Mouse (Mus musculus) adrenal gland, adult 8-10 months (tissue): ENCODE data around the gene Dok7. TPM values are rescaled to one million over a fixed set of nuclear protein-coding genes. Genes with fewer than 3 reads are reported as not detected.

Source experiments
- DNase-seq: peaks from one replicate; pipeline ENCODE4 v3.0.0; 2022
- total RNA-seq, 4 experiments: library from RNA; stranded (reverse); gene quantifications; 2 replicates each; pipeline ENCODE4 v1.2.4; 2022

The Dok7 gene
- 10 to 100 TPM in 2 of 4 experiments, 1 to 10 TPM in 2; 4.5 to 25.5 (median 15.6) TPM for total RNA-seq

DNA sequence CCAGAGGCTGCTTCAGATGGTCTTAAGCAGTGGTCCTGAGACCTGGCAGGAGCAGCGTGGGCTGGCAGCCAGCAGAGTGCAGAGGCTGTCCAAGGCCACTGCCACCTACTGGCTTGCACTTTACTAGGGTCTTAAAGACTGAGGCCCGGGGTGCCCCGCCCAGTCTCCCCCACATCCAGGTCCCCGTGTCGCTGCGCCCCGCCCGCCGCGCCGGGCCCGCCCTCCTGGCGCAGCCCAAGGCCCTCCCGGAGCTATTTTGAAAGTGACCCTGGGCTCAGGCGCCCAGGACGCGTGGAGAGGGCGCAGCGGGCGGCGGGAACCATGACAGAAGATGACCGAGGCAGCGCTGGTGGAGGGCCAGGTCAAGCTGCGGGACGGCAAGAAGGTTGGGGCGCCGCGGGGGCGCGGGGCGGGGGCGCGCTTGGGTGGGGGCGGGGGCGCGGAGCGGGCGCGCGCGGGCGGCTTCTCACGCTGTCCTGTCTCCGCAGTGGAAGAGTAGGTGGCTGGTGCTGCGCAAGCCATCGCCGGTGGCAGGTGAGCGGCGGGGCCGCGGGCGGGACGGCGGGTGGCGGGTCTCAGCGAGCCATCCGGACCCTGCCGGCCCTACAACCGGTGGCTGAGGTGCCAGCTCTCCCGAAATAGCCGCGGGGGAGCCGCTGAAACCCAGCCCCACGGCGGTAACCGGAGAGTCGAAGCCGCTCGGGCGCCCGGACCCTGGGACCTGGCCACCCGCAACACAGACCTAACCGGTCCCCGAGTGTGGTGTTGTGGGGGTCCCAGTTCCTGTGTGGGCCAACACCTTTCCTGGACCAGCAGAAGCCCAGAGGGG is at the start of gene Dok7:
Dok7 (plus strand) TSS at position 163 of the 829 bp plus-strand sequence.
- DNase-seq: peak; percentile 64

DNA sequence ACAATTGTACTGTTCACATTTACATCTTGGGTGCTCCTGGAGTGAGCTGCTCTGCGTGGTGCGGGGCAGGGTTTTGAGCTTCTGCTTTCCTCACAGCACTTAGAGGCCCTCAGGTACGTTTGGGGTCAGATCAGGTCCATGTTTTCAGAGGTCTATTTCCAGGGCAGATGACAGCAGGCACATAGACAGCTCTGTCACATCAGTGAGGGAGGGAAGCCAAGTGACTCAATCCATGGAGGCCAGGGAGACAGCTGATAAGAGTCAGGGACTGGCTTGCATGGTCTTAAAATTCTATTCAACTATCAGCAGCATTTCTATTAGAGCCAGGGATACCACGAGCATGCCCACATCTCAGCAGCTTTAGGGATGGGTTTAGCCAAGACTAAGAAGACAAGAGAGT is 47.4 kb upstream of the Dok7 start:
- DNase-seq: peak; percentile 55

DNA sequence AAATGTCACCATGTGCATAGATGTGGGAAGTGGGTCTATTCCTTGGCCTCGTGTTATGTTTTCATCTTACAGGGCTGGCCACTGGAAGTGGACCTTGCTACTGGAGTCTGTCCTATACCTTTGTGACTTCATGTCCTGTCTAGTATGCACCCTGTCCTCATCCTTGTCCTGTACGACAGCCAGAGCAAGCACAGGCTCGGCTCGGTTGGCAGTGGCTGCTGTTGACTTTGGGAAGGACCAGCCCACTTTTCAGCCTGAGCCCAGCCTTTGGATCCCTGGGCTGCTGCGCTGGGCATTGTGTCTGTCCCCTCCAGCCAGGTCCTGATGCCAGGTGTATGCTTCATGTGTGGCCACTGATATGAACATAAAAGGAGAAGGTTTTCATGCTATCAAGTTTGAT is 45.9 kb upstream of the Dok7 start:
- DNase-seq: no peak

DNA sequence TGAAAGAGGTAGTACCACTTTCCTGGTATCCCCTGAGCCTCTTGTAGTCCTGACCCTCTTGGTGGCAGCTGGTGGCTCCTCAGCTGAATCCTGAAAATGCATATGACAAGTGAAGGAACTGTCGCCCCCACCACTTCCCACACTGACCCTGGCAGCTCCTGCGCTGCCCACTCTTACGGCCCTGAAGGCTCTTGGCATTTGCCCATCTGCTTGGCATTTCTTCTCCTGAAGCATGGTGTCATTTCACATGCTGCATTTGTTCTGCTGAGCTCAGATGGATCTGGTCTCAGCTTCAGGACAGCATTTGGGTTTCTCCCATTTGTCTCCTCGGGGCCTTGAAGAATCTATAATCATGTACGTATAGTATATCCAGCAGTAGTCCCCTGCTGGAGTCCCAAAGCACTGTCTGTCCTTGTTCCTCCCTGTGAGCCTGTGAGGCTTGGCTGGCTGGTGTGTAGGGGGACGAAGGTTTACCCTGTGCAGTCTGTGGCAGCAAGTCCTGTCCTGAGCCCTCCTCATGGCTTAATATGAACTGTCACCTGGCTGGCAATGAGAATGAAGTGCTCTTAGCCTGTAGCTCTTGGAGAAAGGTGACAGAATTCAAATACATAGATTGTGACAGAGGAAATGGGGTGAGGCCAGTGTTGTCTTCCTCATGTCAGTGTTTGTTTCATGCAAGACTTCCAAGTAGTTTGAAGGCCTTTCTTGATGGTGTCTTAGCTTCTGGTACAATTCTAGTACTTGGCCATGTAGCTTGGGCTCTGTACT is 45.2 kb upstream of the Dok7 start:
- no peak for DNase-seq

DNA sequence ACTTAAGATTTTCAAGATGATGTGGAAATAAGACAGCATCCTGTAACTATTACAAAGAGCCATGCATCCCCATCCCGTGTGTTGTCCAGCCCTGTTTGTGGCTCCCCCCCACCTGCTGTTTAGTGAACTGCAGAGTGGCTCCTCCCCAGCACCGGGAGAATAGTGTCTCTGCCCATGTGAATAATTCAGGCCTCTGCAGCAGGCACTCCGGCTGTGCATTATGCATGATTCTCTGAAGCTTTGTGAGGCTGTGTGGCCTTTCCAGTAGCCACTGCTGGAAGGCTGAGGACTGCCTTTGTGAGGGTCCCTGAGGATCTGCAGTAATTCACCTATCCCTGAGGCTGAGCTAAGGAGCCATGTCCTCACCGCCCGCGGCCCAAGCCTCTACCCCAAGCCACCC is 42.5 kb upstream of the Dok7 start:
- DNase-seq: no peak

DNA sequence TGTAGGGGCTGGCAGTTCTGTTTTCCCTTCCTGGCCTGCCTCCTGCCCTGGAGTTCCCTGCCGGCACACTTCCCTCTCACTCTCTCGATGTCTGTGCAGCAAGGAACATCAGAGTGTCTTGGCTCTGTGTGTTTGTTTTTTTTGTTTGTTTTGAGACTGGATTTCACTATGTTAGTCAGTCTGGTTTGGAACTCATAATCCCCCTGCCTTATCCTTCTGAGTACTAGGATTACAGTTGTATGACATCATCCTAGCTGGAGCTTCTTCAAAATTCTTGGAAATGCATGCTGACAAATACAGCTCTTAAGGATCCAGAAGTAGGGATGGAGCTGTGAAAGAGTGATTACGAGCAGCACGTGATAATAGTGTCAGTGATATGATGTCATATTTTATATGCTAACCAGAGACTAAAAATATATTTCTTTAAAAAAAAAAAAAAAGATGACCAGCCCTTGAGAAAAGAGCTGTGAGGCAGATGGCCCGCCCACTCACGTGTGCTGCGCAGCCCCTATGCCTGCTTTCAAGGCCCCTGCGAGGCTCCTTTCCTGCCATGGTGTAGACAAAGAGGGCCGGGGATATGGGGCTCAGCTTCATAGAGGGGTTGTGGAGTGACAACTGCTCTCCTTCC is 36.8 kb upstream of the Dok7 start:
- no peak for DNase-seq

DNA sequence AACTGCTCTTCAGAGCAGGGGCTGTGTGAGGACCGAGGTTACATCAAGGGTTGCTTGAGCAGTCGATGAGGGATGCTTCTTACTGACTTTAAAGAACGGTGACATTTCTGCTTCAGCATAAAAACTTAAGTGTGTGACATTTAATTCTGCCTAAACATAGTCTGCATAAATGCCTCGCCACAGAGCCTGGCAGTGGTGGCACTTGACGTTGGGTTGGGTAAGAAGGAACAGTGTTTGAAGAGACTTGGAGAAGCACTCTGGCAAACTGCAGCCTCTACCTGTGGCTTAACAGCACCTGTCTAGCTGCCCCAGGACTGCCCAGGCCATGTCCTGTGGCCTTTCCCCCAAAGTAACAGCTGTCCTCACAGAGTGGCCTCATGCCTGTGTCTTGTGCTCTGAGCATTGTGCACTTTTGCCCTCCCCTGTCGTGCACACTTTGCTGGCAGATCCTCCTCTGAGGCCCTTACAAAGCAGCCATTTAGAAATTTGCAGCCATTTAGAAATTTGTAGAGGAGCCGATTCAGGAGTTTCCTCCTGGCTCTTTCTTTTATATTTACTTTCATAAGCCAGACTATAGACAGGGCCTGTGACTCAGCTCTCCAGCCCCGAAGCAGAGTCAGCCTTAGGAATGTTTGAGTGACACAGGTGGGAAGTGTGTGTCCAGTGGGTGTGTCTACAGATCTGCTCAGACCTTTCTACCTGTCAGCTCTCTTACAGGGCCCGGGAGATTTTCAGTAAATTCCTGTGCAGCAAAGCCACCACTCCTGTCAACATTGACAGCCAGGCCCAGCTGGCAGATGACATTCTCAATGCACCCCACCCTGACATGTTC is 35.9 kb upstream of the Dok7 start:
- DNase-seq: no peak

DNA sequence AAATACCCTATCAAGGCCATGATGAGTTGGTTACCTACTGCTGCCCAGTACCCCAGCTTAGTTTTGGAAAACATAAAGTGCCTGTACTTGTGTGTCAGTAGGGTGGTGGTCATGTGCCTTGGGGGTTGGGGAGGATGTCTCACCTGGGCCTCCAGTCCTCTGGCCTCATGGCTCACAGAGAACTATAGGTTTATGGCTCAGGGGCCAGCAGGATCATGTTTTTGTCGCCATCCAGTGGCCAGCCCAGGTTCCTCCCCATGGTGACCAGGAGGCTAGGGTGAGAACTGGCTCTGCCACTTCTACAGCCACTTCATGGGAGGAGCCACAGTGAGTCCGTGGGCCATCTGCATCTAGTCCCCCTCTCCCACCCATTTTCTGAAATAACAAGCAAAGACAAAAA is 31.6 kb upstream of the Dok7 start:
- peak; percentile 27 for DNase-seq

DNA sequence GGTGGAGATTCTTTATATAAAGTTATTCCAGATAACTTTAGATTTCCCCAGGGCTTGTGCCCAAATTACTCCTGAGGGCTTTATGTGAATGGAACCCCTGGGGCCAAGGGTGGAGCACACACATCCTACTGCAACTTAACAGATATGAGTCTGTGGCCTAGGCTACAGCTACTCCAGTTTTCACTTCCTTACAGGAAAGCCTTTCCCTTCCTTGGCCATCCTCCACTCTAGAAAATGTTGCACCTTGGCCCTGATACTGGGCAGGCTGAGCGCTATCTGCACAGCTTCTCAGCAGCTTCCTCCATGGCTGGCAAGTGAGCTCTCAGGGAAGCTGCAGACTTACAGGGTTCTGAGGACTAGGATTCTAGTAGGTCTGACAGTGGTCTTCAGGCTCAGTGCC is 27.3 kb upstream of the Dok7 start:
- no peak for DNase-seq

DNA sequence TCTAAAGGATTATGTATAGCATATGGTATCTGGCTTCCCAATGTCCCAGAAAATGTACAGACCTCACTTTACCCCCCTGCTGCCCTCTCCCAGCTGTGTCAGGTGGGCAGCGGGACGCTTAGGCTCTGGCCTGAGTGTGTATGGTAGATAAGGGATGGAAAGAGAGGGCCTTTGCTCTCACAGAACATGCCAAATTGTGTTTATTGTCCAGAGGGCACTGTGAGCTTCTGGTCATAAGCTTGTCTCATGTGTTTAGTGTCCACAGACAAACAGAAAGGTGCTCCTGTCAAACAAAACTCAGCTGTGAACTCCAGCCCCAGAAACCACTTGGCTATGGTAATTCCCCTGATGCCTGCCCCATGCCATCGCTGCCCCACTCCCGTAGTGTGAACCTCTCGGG is 26.8 kb upstream of the Dok7 start:
- DNase-seq: no peak

DNA sequence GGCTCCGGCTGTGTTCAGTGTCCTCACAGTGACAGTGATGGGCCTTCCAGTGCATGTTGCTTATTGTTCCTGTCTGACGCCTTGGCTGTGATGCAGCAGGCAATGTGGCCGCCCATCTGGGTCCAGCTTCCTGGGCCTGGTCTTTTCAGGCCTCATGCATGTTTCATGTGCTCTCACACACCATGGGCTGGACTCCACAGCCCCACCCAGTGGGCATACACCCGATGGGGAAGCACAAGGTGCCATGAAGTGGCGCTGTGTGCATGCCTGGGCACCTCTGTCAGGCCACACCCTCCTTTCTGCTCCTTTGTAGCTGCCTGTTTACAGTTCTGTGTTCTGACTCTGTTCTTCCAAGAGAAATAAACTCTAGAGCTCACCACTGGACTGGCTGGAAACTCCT is 23.5 kb upstream of the Dok7 start:
- no peak for DNase-seq

DNA sequence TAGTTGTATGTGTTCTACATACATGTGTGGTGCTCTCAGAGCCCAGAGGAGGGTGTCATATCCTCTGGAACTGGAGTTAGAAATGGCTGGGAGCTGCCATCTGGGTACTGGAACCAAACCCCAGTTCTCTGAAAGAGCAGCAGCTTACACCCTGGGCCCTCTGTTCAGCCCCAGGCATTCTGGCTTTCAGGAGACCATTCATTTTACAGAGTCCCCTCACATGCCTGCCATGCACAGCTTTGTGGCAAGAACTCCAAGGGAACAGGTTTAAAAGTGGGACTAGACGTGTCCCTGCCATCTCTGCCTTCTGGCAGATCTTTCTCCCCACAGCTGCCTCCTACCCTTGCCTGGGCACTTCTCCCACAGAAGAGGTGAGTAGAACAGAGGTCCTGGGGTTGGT is 22.9 kb upstream of the Dok7 start:
- DNase-seq: no peak

DNA sequence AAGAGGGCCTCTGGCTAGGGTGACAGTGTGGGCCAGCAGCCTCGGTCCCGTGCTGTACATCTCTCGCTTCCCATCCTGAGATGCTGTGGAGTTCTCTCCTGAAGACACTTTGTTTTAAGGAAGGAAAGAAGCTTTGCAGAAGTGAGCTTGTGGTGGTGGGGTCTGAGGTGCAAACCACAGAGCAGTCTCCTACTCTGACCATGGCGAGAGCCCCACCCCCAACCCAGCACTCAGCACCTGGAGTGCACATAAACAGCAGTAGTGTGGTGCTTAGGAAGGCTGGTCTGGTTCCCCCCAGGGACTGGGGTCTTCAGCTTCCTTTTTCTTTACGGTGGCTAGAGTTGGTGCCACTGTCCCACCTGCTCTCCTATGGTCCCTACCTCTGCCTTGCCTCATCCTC is 21.4 kb upstream of the Dok7 start:
- no peak for DNase-seq

DNA sequence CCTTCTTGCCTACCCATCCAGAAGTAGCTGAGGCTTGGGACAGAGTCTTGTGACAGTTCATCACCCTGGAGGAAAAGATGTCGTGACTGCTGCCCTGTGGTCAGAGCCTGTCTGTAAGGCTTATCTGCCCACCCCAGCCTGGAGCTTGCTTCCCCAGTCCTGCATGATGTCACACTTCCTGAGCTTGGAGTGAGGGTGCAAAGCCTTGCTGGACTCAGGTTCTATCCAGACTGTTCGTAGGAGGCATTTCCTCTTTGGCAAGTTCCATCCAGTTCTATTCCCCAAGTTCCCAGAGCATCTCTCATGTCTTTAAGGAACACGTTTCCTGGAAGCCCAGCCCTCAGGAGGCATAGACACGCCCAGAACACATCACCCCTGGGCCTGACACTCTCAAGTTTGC is 20.8 kb upstream of the Dok7 start:
- no peak for DNase-seq

DNA sequence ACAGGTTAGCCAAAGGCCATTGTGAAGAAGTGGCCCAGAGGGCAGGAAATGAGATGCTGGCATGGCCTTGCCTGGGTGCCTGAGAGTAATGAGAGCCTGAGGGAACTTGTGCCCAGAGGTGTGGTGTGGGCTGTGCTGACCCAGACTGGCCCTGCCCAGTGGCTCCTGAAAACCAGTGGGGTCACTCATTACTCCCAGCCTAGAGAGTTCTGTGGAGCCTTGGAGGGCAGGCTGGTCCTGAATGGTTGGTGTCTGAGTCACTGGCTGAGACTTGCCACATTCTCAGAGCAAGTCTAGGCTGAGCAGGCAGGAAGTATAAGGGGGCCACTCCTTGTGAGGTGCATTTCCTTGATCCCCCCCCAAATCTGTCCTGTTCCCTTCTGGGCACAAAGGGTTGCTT is 19.1 kb upstream of the Dok7 start:
- no peak for DNase-seq

DNA sequence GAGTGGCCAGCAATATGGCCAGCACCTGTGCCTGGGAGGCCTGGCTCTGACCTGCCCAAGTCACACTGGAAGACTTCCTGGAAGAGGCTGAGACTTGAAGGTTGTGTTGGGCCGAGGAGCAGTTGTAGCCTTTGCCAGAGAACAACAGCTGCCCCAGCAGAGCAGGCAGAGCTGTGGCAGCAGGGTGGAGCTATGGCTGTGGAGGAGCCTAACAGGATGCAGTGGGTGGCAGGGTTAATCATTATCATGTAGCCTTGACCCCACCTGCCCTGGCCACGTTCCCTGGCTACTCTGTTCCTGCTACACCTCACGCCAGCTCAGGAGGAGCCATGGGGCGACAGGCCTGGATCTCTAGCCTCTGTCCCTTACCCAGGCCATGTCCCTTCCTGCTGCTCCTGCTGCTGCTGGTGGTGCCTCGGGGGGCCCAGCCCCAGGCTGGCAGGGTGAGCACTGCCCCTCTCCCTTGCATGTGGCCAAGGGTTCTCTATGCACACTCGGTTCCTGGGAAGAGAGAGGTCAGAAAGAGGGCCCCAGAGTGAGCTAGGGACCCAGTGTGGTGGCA is 15.2 kb upstream of the Dok7 start, which contains the start of gene Hgfac:
Hgfac (plus strand) TSS at position 242 of the 562 bp plus-strand sequence.
- DNase-seq: no peak

DNA sequence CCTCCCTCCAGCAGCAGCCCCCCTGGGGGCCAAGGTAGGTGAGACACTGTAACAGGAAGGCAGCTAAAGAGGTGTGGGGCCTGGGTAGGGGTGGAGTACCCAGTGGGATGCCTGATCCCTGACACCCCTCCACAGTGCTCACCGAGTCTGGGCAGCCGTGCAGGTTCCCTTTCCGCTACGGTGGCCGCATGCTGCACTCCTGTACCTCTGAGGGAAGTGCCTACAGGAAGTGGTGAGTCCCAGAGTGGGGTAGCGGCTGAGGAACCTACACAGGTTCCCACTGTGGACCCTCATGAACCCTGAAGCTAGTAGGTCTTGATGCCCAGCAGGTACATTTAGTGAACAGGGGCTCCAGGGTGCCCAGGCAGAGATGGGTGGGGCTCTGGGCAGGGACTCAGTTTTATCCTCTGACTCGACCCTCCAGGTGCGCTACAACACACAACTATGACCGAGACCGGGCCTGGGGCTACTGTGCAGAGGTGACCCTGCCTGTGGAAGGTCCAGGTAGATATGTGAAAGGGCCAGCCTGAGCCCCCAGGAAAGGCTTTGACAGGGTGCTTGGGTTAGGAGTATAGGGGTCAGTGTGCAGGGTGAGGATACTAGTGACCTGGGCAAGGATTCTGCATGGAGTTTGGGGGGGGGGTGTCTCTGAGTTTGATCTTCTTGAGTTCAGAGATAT is 14.0 kb upstream of the Dok7 start:
- DNase-seq: no peak

DNA sequence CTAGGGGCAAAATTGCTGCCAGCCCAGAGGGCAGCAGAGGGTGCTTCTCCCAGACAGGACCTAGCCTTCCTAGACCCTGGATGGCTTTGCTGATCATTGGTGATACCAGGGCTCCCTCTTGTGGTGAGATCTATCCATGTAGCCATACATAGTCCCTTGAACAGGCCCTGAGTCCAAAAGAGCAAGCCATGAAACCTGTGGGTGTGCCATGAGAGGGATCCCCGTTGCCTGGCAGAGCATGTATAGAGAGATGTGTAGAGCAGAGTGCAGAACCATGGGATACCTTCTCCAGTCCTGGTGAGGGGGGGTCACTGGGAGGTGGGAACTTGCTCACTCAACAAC is 13.5 kb upstream of the Dok7 start:
- peak; percentile 50 for DNase-seq

DNA sequence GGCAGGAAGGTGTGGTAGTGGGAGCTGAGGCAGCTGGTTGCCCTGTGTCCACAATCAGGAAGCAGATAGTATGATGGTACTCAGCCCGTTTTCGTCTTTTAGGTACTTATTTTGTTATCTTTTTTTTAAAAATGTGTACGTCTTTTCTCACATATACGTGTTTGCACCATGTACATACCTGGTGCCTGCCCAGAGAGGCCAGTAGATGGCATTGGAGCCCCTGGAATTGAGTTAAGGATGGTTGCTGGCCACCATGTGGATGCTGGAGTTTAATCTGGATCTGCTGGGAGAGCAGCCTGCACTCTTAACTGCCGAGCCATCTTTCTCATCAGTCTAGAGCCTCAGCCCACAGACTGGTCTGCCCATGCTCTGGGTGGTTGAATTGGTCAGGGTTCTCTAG is 6.0 kb upstream of the Dok7 start:
- DNase-seq: no peak

DNA sequence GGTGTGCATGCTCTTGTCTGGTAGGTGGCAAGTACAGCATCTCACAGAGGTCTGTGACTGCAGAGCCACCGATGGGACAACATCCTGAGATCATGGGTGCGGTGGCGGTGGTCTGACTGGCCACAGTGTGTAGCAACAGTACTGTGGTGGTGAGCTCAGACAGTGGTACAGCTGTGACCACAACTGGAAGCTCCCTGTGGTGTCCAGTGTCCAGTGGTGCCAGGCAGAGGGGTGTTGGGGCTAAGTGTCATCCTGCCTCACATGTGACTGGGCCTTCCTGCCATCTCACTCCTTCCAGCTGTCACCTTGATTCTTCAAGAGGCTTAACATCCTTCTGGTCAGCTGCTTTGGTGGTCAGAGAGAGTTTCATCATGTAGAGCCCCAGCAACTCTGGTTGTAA is 1.9 kb upstream of the Dok7 start:
- DNase-seq: no peak

DNA sequence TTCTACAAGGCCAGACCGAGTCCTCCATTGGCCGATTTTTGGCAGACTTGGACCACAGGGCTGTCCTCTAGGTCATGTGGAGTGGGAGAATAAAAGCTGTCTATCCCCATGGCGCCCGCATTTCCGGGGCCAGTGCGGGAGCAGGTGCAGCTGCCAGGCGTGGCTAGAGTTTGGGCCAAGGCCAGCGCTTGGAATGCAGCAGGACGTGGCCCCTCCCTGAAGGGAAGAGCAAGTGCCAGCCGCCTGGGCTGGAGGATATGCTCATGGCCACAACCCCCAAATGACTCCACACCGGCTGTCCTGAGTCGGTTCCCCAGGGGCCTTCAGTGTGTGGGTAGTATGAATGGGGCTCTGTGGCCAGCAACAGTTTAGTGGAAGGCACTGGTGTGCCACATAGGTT is 1.5 kb upstream of the Dok7 start:
- DNase-seq: peak; percentile 74

DNA sequence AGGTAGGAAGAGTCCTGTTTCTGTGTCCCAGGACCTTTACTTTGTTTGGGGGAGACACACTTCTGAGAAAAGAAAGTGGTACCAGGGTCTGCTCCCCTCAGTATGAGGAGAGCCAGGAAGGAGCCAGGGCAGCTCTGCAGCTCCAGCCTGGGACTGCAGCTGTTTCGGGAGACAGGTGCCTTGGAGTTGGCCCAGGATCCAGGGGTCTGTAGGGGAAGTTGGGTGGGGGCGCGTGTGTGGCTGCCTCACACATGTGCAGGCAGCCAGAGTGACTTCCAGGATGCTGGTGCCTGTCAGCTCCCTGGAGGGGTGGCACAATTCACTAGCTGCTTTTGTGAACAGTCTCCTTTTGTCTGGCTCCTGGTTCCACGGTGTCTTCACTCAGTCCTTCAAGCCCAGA is 1.0 kb downstream of the Dok7 start:
- DNase-seq: no peak
